Mouse (Mus musculus) liver, adult 2 months (tissue): ENCODE measurements around the gene Gcgr.

Experiments
- CTCF ChIP-seq: fragments of 200-500 bp; IDR thresholded peaks from 2 replicates; pipeline ENCODE4 v1.5.1; 2011; ENCODE audit warnings: low read depth, low read length, control low read depth
- POLR2A ChIP-seq: fragments of 200-500 bp; IDR thresholded peaks from 2 replicates; pipeline ENCODE4 v1.6.1; 2011; ENCODE audit warnings: low read length, control low read depth; ENCODE audit not compliant: insufficient read depth; ENCODE audit errors: extremely low read depth

- TF ChIP-seq CTCF (no peak), POLR2A (no peak)
Measured at GRCm38 (mm10) chr11:120575940-120576339, 45.4 kb downstream of the Gcgr start.
